7 mouse cellular contexts compared by ENCODE assay signal in the genomic region with DNA sequence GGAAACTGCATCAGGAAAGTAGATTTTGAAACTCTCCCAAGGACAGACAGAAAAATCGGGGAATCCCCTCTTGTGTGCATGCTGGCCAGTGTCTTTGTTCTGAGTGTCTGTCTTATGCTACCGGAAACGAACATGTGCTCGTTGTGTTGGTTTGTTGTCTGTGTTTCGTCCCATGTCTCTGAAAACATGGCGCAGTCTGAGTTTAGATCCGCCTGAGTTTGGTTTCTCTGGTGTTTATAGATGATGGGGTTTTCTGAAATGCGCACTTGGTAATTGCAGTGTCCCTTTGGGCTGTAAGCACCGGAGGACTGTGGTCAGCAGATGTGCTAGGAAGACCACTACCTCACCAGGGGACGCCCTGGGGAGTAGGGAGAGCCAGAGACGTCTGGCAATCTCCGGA. TPM values are rescaled to one million over a fixed set of nuclear protein-coding genes. Genes with fewer than 3 reads are reported as not detected.
A peak's percentile ranks its signal among the peaks of the same experiment; 100 is the strongest.
DNase-seq lines count a peak whose midpoint lies in the region; ATAC-seq lines count a peak whose summit lies in the region.

No protein-coding gene starts in this region.

- ATAC-seq in CD4-positive, CD25-positive, alpha-beta regulatory T cell, adult 4 months = peak; percentile 63
- no peak for ATAC-seq in embryonic facial prominence, embryonic 15.5 days (ENCODE audit: insufficient number of reproducible peaks, low FRiP score, low TSS enrichment, low read depth)
- ATAC-seq in hindbrain, embryonic 15.5 days (ENCODE audit: low FRiP score, low read depth) = no peak

- 9% methylated on average over 12 of the region's 12 CpGs for WGBS in embryonic facial prominence, embryonic 15.5 days
- 15% methylated on average over 12 of the region's 12 CpGs for WGBS in hindbrain, embryonic 15.5 days

- H3K36me3 ChIP-seq in embryonic facial prominence, embryonic 15.5 days = no peaks in the 10 kb centered on the region
- no peaks in the 10 kb centered on the region for H3K36me3 ChIP-seq in hindbrain, embryonic 15.5 days

- peak overlapping the region; percentile 66 for H3K27ac ChIP-seq in embryonic facial prominence, embryonic 15.5 days (replicated peaks)
- H3K27ac ChIP-seq in hindbrain, embryonic 15.5 days (replicated peaks) = no peak overlapping the region

- H3K9ac ChIP-seq in embryonic facial prominence, embryonic 15.5 days = no peak overlapping the region
- no peak overlapping the region for H3K9ac ChIP-seq in hindbrain, embryonic 15.5 days

- H3K4me1 ChIP-seq in embryonic facial prominence, embryonic 15.5 days = no peaks in the 10 kb centered on the region
- H3K4me1 ChIP-seq in hindbrain, embryonic 15.5 days (replicated peaks) = no peaks in the 10 kb centered on the region

- no peaks in the 10 kb centered on the region for H3K9me3 ChIP-seq in embryonic facial prominence, embryonic 15.5 days (replicated peaks)
- no peaks in the 10 kb centered on the region for H3K9me3 ChIP-seq in hindbrain, embryonic 15.5 days

- DNase-seq in A20 (ENCODE audit: low read depth, low spot score) = peak; percentile 83
- peak; percentile 1 for DNase-seq in lung, postnatal 36 days
- peak; percentile 1 for DNase-seq in telencephalon, adult 2 months (ENCODE audit: low read depth, low spot score)
- no peak for DNase-seq in urinary bladder, postnatal 25 days (ENCODE audit: low spot score)

- H3K4me3 ChIP-seq in embryonic facial prominence, embryonic 15.5 days (replicated peaks) = peak overlapping the region; percentile 41
- peak overlapping the region; percentile 37 for H3K4me3 ChIP-seq in hindbrain, embryonic 15.5 days

- H3K27me3 ChIP-seq in embryonic facial prominence, embryonic 15.5 days = no peaks in the 10 kb centered on the region
- no peaks in the 10 kb centered on the region for H3K27me3 ChIP-seq in hindbrain, embryonic 15.5 days

- H3K4me2 ChIP-seq in embryonic facial prominence, embryonic 15.5 days (replicated peaks) = peak overlapping the region; percentile 51
- H3K4me2 ChIP-seq in hindbrain, embryonic 15.5 days = peak overlapping the region; percentile 55

RNA-seq across cellular contexts. Expression of a gene that starts 9.3 kb away (rescaled TPM):
- polyA plus RNA-seq in CD4-positive, CD25-positive, alpha-beta regulatory T cell, adult 4 months (2017; shearing (Covaris generic)) = not detected
- not detected in 2 replicates for polyA plus RNA-seq in embryonic facial prominence, embryonic 15.5 days (2015; fragmentation: Nextera tagmentation; extraction: Ambion mirVana)
- not detected in 2 replicates for polyA plus RNA-seq in hindbrain, embryonic 15.5 days (2015; fragmentation: Nextera tagmentation; extraction: Ambion mirVana)

RNA-seq across cellular contexts. Expression of a gene that starts 21.3 kb away (rescaled TPM):
- polyA plus RNA-seq in CD4-positive, CD25-positive, alpha-beta regulatory T cell, adult 4 months (2017; shearing (Covaris generic)) = not detected
- polyA plus RNA-seq in embryonic facial prominence, embryonic 15.5 days (2015; fragmentation: Nextera tagmentation; extraction: Ambion mirVana) = 0.08 and 0.17 TPM in 2 replicates
- polyA plus RNA-seq in hindbrain, embryonic 15.5 days (2015; fragmentation: Nextera tagmentation; extraction: Ambion mirVana) = 0.09 TPM in 1 of 2 replicates, not detected in the other

RNA-seq across cellular contexts. Expression of a gene that starts 26.9 kb away (rescaled TPM):
- polyA plus RNA-seq in CD4-positive, CD25-positive, alpha-beta regulatory T cell, adult 4 months (2017; shearing (Covaris generic)) = 10 to 100 TPM in 1 of 2 experiments, under 1 TPM in 1; 0.12 to 21.1 TPM
- polyA plus RNA-seq in embryonic facial prominence, embryonic 15.5 days (2015; fragmentation: Nextera tagmentation; extraction: Ambion mirVana) = not detected in 2 replicates
- polyA plus RNA-seq in hindbrain, embryonic 15.5 days (2015; fragmentation: Nextera tagmentation; extraction: Ambion mirVana) = not detected in 2 replicates

RNA-seq across cellular contexts. Expression of a gene that starts 43.0 kb away (rescaled TPM):
- polyA plus RNA-seq in CD4-positive, CD25-positive, alpha-beta regulatory T cell, adult 4 months (2017; shearing (Covaris generic)) = not detected
- 11.1 and 11.2 TPM in 2 replicates for polyA plus RNA-seq in embryonic facial prominence, embryonic 15.5 days (2015; fragmentation: Nextera tagmentation; extraction: Ambion mirVana)
- 4.0 and 4.4 TPM in 2 replicates for polyA plus RNA-seq in hindbrain, embryonic 15.5 days (2015; fragmentation: Nextera tagmentation; extraction: Ambion mirVana)
